Mouse (Mus musculus) ES-Bruce4 (cell line): ENCODE measurements at regions not wholly inside any gene's neighbourhood (a gene's known extent, or its start where the extent isn't known, plus 50 kb on each side); places are given as distances from the start of the nearest gene placed in this dataset.

Source experiments
- H3K27ac ChIP-seq: 2 replicates; pipeline ENCODE4 v1.5.1; 2012; ENCODE audit warnings: low read length, inconsistent platforms; ENCODE audit not compliant: insufficient read depth
- H3K27me3 ChIP-seq: 2 replicates; pipeline ENCODE4 v1.6.1; 2012; ENCODE audit warnings: mild to moderate bottlenecking, low read length, inconsistent platforms; ENCODE audit not compliant: control insufficient read depth, poor library complexity, insufficient read depth, severe bottlenecking
- H3K36me3 ChIP-seq: 2 replicates; pipeline ENCODE4 v1.6.1; 2012; ENCODE audit warnings: inconsistent platforms, mild to moderate bottlenecking, low read length, moderate library complexity; ENCODE audit not compliant: control insufficient read depth, poor library complexity, insufficient read depth, severe bottlenecking
- H3K4me1 ChIP-seq: one replicate; pipeline ENCODE4 v1.8.1; 2011; ENCODE audit warnings: low read length; ENCODE audit not compliant: control insufficient read depth, insufficient read depth
- H3K4me3 ChIP-seq: 2 replicates; pipeline ENCODE4 v1.5.1; 2011; ENCODE audit warnings: low read depth, mild to moderate bottlenecking, low read length
- H3K9ac ChIP-seq: 2 replicates; pipeline ENCODE4 v1.6.1; 2012; ENCODE audit warnings: low read depth, mild to moderate bottlenecking, inconsistent platforms; ENCODE audit not compliant: poor library complexity, severe bottlenecking
- H3K9me3 ChIP-seq: replicated peaks from 2 replicates; pipeline ENCODE4 v1.6.1; 2012; ENCODE audit warnings: mild to moderate bottlenecking, low read length, inconsistent platforms; ENCODE audit not compliant: control insufficient read depth, poor library complexity, insufficient read depth, severe bottlenecking
- CTCF ChIP-seq: IDR thresholded peaks from one replicate; pipeline ENCODE4 v1.8.1; 2011; ENCODE audit warnings: low read depth, low read length
- EP300 ChIP-seq: IDR thresholded peaks from 2 replicates; pipeline ENCODE4 v1.6.1; 2011; ENCODE audit warnings: low read depth, low read length; ENCODE audit not compliant: insufficient read depth
- POLR2A ChIP-seq: IDR thresholded peaks from one replicate; pipeline ENCODE4 v1.8.1; 2011; ENCODE audit warnings: low read length; ENCODE audit not compliant: insufficient read depth

DNA sequence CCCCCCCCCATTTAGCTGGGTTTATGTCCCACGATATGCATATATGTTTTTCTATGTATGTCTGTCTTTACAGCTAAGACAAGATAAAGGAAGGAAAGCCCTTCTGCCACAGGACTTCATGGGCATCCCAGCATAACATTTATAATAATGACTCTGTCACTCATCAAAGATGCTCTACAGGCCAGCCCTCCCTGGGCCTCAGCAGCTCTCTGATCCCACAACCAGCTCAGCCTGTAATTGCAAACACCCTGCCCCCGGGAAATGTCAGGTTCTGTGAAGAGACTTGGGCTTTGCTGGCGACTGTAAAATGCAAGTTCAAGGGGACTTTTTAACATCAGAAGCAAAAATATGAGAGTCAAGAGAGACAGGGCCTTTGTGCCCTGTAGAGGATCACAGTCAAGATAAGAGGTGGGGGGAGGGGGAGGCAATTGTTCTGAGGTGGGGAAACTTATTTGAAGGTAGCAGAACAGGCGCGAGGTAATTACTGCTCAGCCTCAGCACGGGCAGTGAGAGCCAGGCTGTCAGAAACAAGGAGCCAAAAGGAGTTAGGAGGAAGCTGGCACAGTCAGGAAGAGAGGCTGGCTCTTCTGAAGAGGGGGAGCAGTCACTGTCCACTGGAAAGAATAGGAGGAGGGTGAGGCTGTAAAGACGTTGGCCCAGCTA lies 286.9 kb downstream of the Gm826 start:
- Histone ChIP-seq H3K4me1 (no peaks in the 10 kb centered on the region), H3K9ac (no peak overlapping the region), H3K27ac (no peak overlapping the region), H3K9me3 (no peaks in the 10 kb centered on the region), H3K27me3 (no peaks in the 10 kb centered on the region), H3K4me3 (no peak overlapping the region), H3K36me3 (no peaks in the 10 kb centered on the region)
- TF ChIP-seq CTCF (no peak), EP300 (no peak), POLR2A (no peak)

DNA sequence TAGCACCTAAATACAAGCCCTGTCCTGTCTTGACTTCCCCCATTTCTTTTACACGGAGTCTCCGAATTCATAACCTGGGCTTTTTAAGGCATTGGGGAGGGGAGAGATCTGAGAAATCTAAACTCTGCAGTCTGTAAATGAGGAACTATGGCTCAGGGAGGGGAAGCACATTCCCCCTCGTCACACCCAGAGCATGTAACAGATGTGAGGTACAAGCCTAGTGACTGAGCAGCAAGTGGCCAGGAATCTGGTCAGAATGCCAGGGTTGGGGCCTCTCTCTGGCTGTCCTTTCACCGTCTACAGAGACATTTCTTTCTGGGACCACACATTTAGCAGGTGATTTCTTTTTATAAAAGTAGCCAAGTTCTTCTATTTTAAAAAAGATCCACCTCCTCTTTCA lies 289.4 kb downstream of the Gm826 start:
- Histone ChIP-seq H3K9ac (no peak overlapping the region), H3K36me3 (no peaks in the 10 kb centered on the region), H3K4me1 (no peaks in the 10 kb centered on the region), H3K27ac (no peak overlapping the region), H3K9me3 (no peaks in the 10 kb centered on the region), H3K27me3 (no peaks in the 10 kb centered on the region; the same call in 1 of the 2 replicates), H3K4me3 (no peak overlapping the region)
- TF ChIP-seq CTCF (no peak), POLR2A (no peak), EP300 (no peak)

DNA sequence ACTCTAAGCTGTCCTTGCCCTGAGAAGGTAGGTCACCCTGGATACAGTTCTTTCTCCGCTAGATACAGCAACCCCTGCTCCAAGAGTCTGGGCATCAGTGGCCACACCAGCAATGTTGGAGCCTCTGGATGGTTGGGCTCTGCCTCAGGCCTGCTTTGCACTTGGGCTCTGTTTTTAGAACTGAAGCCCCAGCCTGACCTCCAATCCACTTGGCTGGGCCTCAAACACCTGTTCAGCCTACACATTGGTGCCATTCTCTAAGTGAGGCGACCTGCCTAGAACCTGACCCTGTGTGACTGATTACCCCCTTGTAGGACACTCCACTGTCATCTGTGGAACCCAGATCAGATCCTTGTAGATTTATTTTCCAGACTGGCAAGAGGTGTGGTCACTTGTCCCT lies 289.8 kb downstream of the Gm826 start:
- no peak for TF ChIP-seq EP300
- TF ChIP-seq POLR2A: no peak
- no peak for TF ChIP-seq CTCF
- H3K4me3 ChIP-seq: no peak overlapping the region

DNA sequence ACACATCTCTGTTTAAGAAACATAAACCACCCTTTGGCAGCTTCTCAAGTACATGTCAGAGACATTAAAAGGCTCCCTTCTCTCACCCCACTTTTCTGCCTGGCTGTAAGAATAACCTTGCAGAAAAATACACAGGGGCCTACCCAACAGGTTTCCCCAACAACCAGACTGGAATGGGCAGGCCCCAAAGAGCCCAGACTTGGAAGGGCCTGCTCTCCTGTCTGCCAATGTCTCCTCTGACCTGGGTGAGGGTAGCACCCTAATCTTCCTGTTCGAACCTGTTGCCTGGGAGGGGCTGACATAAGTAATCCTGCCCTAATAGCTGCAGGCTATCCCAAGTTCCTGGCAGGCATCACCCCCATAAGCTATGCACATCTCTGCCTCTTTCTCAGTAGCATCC lies 304.5 kb downstream of the Gm826 start:
- H3K9ac ChIP-seq: no peak overlapping the region
- no peaks in the 10 kb centered on the region for H3K4me1 ChIP-seq
- H3K9me3 ChIP-seq: no peaks in the 10 kb centered on the region
- no peaks in the 10 kb centered on the region for H3K36me3 ChIP-seq
- no peak overlapping the region for H3K4me3 ChIP-seq
- TF ChIP-seq EP300 (no peak), CTCF (no peak), POLR2A (no peak)
- H3K27me3 ChIP-seq: no peaks in the 10 kb centered on the region
- H3K27ac ChIP-seq: no peak overlapping the region

More for the DNA sequence above, 289.8 kb downstream of the Gm826 start:
- H3K9me3 ChIP-seq: no peaks in the 10 kb centered on the region
- no peak overlapping the region for H3K9ac ChIP-seq
- H3K27ac ChIP-seq: no peak overlapping the region
- H3K27me3 ChIP-seq: no peaks in the 10 kb centered on the region; the same call in 1 of the 2 replicates
- H3K36me3 ChIP-seq: no peaks in the 10 kb centered on the region
- no peaks in the 10 kb centered on the region for H3K4me1 ChIP-seq

DNA sequence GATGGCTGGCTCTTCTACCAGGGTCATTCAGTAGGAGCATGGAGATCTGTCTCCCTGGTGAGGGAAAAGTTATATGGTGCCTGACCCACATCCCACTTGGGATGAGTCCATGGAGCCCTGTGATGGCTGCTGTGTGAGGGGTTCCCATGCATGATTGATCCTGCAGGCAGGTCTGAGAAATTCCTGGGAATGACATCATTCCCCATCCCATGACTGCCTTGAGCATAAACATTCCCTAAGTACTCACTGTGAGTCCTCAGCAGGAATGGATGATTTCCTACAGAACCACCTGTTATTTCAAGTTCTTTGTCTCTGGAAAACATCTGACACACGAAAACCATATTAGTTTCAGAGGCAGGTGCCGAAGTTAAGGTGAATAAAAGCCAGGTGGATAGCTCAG lies 305.5 kb downstream of the Gm826 start:
- no peaks in the 10 kb centered on the region for H3K4me1 ChIP-seq
- no peak overlapping the region for H3K9ac ChIP-seq
- no peak overlapping the region for H3K27ac ChIP-seq
- no peaks in the 10 kb centered on the region for H3K36me3 ChIP-seq
- H3K9me3 ChIP-seq: no peaks in the 10 kb centered on the region
- no peaks in the 10 kb centered on the region for H3K27me3 ChIP-seq
- H3K4me3 ChIP-seq: no peak overlapping the region
- TF ChIP-seq EP300 (no peak), CTCF (no peak), POLR2A (no peak)

DNA sequence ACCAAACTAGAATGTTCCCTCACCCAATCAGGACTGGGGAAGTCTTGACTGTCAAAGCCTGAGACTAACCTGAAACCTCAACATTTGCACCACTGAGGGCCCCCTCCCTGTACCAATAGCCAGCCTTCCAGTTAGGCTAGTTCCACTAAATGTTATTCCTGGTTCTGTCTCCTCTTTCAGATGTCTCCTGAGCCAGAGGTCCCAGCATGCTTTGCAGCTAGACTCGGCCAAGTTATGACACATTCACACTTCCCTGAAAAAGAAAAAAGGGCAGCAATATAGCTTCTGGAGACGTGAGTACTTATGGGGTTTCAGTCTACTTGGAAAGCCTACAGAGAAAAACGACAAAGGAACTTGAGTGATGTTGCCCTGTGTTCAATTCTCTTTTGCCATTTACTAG lies 308.1 kb downstream of the Gm826 start:
- Histone ChIP-seq H3K27ac (no peak overlapping the region), H3K9ac (no peak overlapping the region), H3K36me3 (no peaks in the 10 kb centered on the region), H3K27me3 (no peaks in the 10 kb centered on the region), H3K4me3 (no peak overlapping the region), H3K4me1 (no peaks in the 10 kb centered on the region), H3K9me3 (no peaks in the 10 kb centered on the region)
- TF ChIP-seq EP300 (no peak), POLR2A (no peak), CTCF (no peak)
